Mouse (Mus musculus): ENCODE measurements at regions not wholly inside any gene's neighbourhood (a gene's known extent, or its start where the extent isn't known, plus 50 kb on each side); places are given as distances from the start of the nearest gene placed in this dataset.

DNA sequence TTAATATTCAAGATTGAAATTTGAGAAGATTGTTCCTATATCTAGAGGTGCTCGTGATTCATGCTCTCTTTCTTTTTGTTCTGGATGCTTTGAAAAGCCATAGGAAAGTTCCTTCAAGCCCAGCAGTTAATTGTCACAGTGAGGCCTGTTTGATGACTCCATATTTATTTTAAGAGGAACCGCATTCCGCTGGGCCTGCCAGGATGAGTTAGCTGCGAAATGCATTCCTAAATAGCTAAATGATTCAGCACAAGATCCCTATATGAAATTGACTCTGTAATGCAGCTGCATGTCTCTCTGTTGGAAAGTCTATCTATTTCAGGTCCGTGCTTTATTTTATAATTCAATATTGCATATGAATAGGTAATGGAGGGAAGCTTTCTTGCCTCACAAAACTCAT is 511.9 kb upstream of the Adgra3 start:
- no peak for DNase-seq

DNA sequence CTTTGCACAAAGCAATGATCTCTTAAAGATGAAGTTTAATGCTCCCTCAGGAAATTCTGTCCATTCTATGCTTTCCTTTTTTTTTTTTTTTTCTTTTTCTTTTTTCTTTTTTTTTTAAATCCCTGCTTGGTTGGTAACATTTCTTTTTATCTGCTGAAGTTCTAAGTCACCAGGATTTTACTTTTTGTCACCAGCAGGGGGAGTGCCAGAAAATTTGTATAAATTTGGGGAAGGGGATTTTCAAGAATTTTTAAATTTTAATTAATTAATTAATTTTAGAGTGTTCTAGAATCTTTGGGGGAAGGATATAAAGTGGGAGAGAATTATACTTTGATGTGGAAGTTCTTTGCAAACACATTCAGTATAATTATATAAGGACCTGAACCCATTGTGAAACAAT is 492.3 kb upstream of the Adgra3 start:
- DNase-seq, result no peak

DNA sequence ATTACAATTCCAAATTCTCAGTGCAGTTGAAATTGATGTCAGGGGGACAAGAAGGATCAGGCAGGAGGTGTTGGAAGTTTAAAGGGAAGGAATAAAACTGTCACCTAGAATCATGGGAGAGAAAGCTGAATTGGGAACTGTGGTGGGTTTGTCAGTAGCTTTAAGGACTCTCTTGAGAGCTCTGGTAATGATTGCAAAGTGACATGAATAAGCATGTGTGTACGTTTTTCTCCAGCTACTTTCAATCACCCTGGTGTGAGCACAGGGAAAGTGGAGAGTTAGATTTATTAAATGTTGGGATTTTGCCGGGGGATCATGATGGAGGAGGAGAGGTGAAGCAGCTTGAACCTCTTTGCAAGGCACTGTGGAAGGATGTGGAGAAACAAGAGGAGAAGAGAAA is 453.7 kb upstream of the Adgra3 start:
- no peak for DNase-seq

DNA sequence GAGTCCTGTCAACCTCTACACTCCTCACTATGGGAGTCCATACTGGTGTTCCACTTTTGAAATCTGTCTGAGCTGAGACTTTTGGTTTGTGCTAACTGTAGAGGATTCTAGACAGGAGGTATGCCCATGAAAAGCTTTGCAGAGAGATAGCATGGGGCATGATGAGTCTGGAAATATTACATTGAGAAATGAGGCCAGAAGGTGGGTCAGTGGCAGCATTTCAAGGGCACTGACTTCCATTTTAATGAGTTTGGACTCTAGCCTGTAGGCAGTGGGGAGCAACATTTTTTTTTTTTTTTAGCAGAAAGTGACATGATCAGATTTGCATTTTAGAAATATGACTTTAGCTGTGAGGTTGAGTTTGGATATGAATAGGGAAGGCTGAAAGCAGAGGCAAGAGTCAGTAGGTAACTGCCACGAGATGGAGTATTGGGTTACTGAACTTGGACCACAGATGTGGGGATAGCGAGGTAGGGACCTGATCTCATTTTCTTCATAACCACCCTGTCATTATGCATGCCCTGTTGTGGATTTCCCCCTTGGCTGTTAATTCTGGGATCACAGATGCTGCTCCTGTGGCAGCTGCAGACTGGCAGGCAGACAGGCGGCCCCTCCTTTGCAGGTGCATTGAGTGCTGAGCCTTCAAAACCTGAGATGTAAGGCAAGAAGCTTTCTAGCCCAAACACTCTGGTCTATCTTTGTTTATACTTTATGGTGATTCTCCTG is 451.1 kb upstream of the Adgra3 start:
- DNase-seq, result no peak

DNA sequence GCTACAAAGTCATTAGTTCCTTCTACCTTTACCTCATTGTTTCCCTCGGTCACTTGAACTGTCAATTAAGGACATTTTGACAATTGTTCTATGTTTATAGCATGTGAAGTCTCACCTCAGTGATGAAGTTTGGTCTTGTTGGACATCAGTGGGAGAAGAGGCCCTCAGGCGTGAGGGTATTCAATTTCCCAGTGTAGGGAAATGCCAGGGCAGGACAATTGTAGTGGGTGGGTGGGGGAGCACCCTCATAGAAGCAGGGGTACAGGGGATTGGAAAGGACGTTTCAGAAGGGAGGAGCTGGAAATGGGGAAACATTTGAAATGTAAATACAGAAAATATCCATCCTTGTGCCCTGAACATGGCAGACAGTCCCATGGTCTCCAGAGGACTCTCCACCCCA is 431.4 kb upstream of the Adgra3 start:
- DNase-seq, result no peak

DNA sequence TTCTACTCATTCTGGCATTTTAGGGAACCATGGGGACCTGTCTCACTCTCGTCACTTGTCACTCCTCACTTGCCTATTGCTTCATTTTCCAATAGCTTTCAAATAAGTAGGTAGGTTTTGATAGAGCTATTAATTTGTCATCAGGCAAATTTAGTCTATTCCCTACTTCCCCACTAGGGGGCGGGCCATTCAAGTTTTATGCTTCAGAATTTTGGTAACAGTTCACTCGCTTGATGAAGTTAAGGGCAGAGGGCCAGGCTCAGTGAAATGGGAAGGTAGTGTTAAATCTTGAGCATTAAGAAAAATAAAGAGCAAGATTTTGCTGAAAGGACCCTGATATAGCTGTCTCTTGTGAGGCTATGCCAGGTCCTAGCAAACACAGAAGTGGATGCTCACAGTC is 418.2 kb upstream of the Adgra3 start:
- DNase-seq, result peak; percentile 52 to 67

DNA sequence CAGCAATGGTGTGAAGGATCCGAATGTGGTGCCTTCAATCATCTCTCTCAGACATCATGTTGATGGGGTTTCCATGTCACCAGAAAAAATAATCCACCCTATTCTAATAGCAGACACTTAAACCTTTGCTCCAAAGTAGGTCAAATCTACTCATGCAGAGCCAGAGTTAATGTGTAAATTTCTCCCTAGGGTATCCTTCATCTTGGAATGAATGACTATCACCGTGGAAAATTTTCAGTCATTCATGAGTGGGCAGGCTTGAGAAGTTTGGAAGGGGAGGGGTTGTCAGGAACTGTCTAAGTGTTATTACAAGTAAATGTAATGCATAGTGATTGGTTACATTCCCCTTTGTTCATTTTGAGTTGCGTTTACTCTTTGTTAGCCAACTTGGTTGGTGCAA is 402.7 kb upstream of the Adgra3 start:
- no peak for DNase-seq

DNA sequence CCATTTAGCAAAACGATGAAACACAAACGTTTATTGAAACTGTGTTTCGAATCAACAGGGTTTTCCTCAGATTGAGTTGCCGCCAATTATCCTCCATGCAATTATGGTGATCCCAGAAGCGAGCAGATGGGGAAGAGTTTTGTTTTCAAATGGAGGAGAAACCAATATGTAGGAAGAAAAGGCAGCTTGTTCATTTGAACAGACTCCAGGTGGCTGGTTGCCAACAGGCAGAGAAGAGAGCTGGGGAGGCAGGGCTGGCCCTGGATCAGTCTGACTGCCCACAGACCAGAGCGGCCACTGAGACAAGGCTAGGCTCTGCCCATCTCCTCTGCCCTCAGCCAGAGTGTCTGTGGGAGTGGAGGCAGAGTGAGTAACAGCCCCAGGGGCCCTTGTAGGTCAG is 398.8 kb upstream of the Adgra3 start:
- peak; percentile 74 to 77 for DNase-seq

DNA sequence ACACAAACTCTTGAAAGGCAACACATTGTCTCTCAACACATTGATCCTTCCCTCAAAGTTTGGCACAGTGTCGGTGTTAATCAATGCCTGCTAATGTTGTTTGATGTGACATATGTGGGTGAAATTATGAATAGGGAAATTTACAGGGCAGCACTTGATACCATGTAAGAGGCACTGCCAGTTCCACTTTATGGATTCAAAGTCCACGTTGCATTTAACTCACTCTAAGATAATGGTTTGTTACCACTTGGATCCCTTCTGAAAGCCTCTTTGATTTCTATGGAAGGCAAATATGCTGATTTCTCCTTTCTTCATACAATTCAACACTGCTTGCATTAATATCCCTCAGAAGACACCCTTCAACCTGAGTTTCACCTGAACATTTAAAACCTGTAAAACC is 395.6 kb upstream of the Adgra3 start:
- DNase-seq, result no peak

DNA sequence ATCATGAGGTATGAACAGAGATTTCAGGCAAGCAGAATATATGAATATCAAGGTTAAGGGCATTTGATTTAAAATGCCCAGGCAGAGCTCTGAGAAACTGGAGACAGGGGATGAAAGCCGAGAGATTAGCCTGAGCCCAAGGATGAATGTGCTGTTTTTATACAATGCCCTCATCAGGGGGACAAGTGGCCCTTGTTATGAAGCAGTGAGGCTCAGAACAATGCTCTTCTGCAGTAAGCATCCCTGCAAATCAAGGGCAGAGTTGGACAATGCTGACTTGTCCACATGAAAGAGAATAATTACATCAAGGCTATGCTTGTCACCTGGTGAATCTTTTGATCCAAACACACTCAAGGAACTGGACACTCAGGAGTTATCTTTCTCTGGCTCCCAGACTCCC is 348.1 kb upstream of the Adgra3 start:
- DNase-seq, result no peak

DNA sequence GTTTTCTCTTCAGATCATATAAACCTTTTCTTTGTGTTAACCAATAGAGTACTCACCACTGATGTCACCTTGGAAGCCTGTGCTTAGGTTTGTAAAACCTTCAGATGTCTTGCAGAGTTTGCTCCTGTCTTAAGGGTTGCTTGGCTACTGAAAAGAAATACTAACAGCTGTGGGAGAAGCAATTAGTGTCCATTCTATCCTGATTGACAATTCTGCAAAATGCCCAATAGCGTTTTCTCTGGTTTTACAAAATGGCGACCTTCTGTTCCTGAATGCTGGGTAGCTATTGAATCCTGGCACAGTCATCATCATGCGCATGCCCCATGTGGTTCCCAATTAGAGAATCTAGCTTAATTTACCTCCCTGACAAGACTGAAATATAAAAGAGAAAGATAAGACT is 347.7 kb upstream of the Adgra3 start:
- no peak for DNase-seq

Measured in cerebellum, postnatal 36 days (tissue).